Comparison of ENCODE assay signal across 18 mouse cellular contexts in the genomic region with DNA sequence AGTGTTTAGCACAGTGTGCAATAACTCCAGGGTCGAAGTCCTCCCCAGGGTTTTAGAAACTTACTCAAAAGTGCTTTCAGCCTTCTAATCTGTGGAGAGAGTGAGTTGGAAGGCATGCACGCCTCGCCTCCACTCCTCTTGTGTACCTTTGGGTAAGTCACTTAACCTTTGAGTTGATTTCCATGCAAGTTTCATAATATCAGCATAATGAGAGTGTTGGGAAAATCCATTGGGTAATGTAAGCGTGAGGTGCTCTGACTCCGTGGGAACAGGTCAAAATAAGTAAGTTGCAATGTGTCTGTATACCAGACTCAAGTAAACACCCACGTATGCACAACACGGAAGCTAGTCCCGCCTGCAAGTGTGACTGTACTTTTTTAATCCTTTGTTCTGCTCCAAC.
DNase-seq lines count a peak whose midpoint lies in the region; ATAC-seq and TF ChIP-seq lines count a peak whose summit lies in the region.
"Had no signal": no experiment of that assay in that cellular context is flagged by ENCODE, and none has a peak within 500 bp of the region (broad histone marks: within the 10 kb centered on the region; RNA-seq: fewer than 3 reads in every experiment).

No protein-coding gene starts in this region.

- H3K4me2 ChIP-seq in kidney, postnatal 0 days (ENCODE audit: low read length): no peak overlapping the region
- H3K4me2 ChIP-seq in limb, embryonic 11.5 days (ENCODE audit: low read depth, severe bottlenecking): no peak overlapping the region
- no peak overlapping the region for H3K4me2 ChIP-seq in stomach, embryonic 14.5 days (replicated peaks; ENCODE audit: low read depth, low read length)
- no peak overlapping the region for H3K4me2 ChIP-seq in midbrain, embryonic 11.5 days
- H3K4me2 ChIP-seq: forebrain, embryonic 13.5 days; heart, embryonic 13.5 days had no signal

- ATAC-seq in kidney, postnatal 0 days (replicated peaks; ENCODE audit: low FRiP score, low read depth): no peak
- ATAC-seq in limb, embryonic 11.5 days (ENCODE audit: insufficient number of reproducible peaks, low FRiP score, low TSS enrichment, low read depth): no peak
- peak; percentile 37; the same call in 1 of the 2 replicates for ATAC-seq in stomach, embryonic 14.5 days (ENCODE audit: insufficient number of reproducible peaks, insufficient read depth, low FRiP score, low read depth)
- ATAC-seq in midbrain, embryonic 11.5 days (ENCODE audit: low FRiP score): no peak
- ATAC-seq: forebrain, embryonic 13.5 days; hindbrain, postnatal 0 days had no signal

- no peak for TF ChIP-seq CTCF in kidney, postnatal 0 days (IDR thresholded peaks at IDR 0.05; ENCODE audit: low read depth)

- H3K27me3 ChIP-seq in kidney, postnatal 0 days (ENCODE audit: insufficient read depth, low read length): no peaks in the 10 kb centered on the region
- no peaks in the 10 kb centered on the region for H3K27me3 ChIP-seq in limb, embryonic 11.5 days (ENCODE audit: control insufficient read depth, insufficient read depth, low read length)
- H3K27me3 ChIP-seq in stomach, embryonic 14.5 days (ENCODE audit: control insufficient read depth, insufficient read depth, low read length): no peaks in the 10 kb centered on the region
- no peaks in the 10 kb centered on the region for H3K27me3 ChIP-seq in midbrain, embryonic 11.5 days (ENCODE audit: control insufficient read depth, insufficient read depth, low read length)
- H3K27me3 ChIP-seq: heart, embryonic 13.5 days; megakaryocyte, embryonic 14.5 days had no signal

- 69% methylated on average over 8 of the region's 8 CpGs for WGBS in kidney, postnatal 0 days
- WGBS in limb, embryonic 11.5 days: 79% methylated on average over 8 of the region's 8 CpGs
- WGBS in stomach, embryonic 14.5 days: 69% methylated on average over 8 of the region's 8 CpGs
- 84% methylated on average over 8 of the region's 8 CpGs for WGBS in midbrain, embryonic 11.5 days

- peaks cover 6% of the 10 kb centered on the region; the same call in 1 of the 2 replicates for H3K4me1 ChIP-seq in kidney, postnatal 0 days (replicated peaks; ENCODE audit: insufficient read depth, low read length)
- H3K4me1 ChIP-seq in limb, embryonic 11.5 days (ENCODE audit: control insufficient read depth, insufficient read depth, low read length): peaks cover 34% of the 10 kb centered on the region
- peaks cover 7% of the 10 kb centered on the region; the same call in 1 of the 2 replicates for H3K4me1 ChIP-seq in stomach, embryonic 14.5 days (ENCODE audit: control insufficient read depth, insufficient read depth, low read length)
- H3K4me1 ChIP-seq in midbrain, embryonic 11.5 days (ENCODE audit: control insufficient read depth, insufficient read depth, low read length): 0 out of 2 replicates have a peak, but pooled peaks cover 2% of the 10 kb centered on the region
- H3K4me1 ChIP-seq: forebrain, embryonic 13.5 days; megakaryocyte, embryonic 14.5 days had no signal

- no peaks in the 10 kb centered on the region for H3K9me3 ChIP-seq in kidney, postnatal 0 days (replicated peaks; ENCODE audit: low read length)
- no peaks in the 10 kb centered on the region for H3K9me3 ChIP-seq in limb, embryonic 11.5 days (ENCODE audit: control insufficient read depth, low read length)
- no peaks in the 10 kb centered on the region for H3K9me3 ChIP-seq in stomach, embryonic 14.5 days (ENCODE audit: control insufficient read depth, low read depth, low read length)
- H3K9me3 ChIP-seq in midbrain, embryonic 11.5 days (ENCODE audit: control insufficient read depth, low read length): no peaks in the 10 kb centered on the region
- H3K9me3 ChIP-seq: forebrain, embryonic 13.5 days; heart, embryonic 13.5 days; megakaryocyte, embryonic 14.5 days had no signal

- H3K4me3 ChIP-seq in kidney, postnatal 0 days (replicated peaks; ENCODE audit: low read depth, low read length): no peak overlapping the region
- H3K4me3 ChIP-seq in limb, embryonic 11.5 days (ENCODE audit: low read depth, low read length): no peak overlapping the region
- no peak overlapping the region for H3K4me3 ChIP-seq in stomach, embryonic 14.5 days (ENCODE audit: low read depth, low read length)
- no peak overlapping the region for H3K4me3 ChIP-seq in midbrain, embryonic 11.5 days (ENCODE audit: low read depth, low read length)
- H3K4me3 ChIP-seq: forebrain, embryonic 13.5 days; heart, embryonic 13.5 days; megakaryocyte, embryonic 14.5 days had no signal

- no peak for DNase-seq in kidney, postnatal 0 days (ENCODE audit: low spot score)
- DNase-seq in kidney, postnatal 36 days: no peak
- peak; percentile 44 for DNase-seq in gonadal fat pad, adult 2 months (ENCODE audit: low read depth)
- peak; percentile 21 for DNase-seq in limb, embryonic 11.5 days (ENCODE audit: low spot score)
- no peak for DNase-seq in midbrain, embryonic 11.5 days (ENCODE audit: low spot score, missing footprints)
- DNase-seq in testis, postnatal 10 days (ENCODE audit: low spot score): no peak
- DNase-seq: cerebellum, postnatal 14 days; gastrocnemius, postnatal 25 days; heart, postnatal 36 days; kidney, postnatal 4 days; spleen, adult 18-20 months; thymus, postnatal 25 days had no signal

- no peak overlapping the region for H3K9ac ChIP-seq in kidney, postnatal 0 days (ENCODE audit: low read depth, low read length)
- no peak overlapping the region for H3K9ac ChIP-seq in limb, embryonic 11.5 days (ENCODE audit: low read length)
- H3K9ac ChIP-seq in stomach, embryonic 14.5 days (replicated peaks; ENCODE audit: low read depth, low read length): no peak overlapping the region
- H3K9ac ChIP-seq in midbrain, embryonic 11.5 days (ENCODE audit: low read length): no peak overlapping the region
- H3K9ac ChIP-seq: forebrain, embryonic 13.5 days; heart, embryonic 13.5 days; liver, embryonic 14.5 days had no signal

- no peaks in the 10 kb centered on the region for H3K36me3 ChIP-seq in kidney, postnatal 0 days (ENCODE audit: insufficient read depth, low read length)
- H3K36me3 ChIP-seq in limb, embryonic 11.5 days (ENCODE audit: control insufficient read depth, insufficient read depth, low read length): no peaks in the 10 kb centered on the region
- no peaks in the 10 kb centered on the region for H3K36me3 ChIP-seq in stomach, embryonic 14.5 days (ENCODE audit: control insufficient read depth, insufficient read depth, low read length)
- no peaks in the 10 kb centered on the region for H3K36me3 ChIP-seq in midbrain, embryonic 11.5 days (ENCODE audit: control insufficient read depth, insufficient read depth, low read length)
- H3K36me3 ChIP-seq: heart, embryonic 13.5 days had no signal

- peak overlapping the region; percentile 15; the same call in 1 of the 2 replicates for H3K27ac ChIP-seq in kidney, postnatal 0 days
- H3K27ac ChIP-seq in limb, embryonic 11.5 days (replicated peaks; ENCODE audit: low read depth, low read length): 0 out of 2 replicates have a peak overlapping the region, but pooled peaks have one; percentile 3
- H3K27ac ChIP-seq in stomach, embryonic 14.5 days (ENCODE audit: low read length): peak overlapping the region; percentile 58; the same call in 1 of the 2 replicates
- no peak overlapping the region for H3K27ac ChIP-seq in midbrain, embryonic 11.5 days (ENCODE audit: low read depth, low read length)
- H3K27ac ChIP-seq: forebrain, embryonic 13.5 days; heart, embryonic 13.5 days; hindbrain, postnatal 0 days; liver, embryonic 14.5 days had no signal

Comparison
In these comparisons a context has a peak if more than half of its experiments do, and no peak if none do; other contexts are left out.
1. DNase-seq: peak in gonadal fat pad, adult 2 months (single experiment) and limb, embryonic 11.5 days (single experiment); none in kidney, postnatal 0 days (single experiment), kidney, postnatal 36 days (0 of 2), midbrain, embryonic 11.5 days (single experiment) and testis, postnatal 10 days (single experiment).